ENCODE assay signal across 25 mouse cellular contexts in genomic region chr16:18631141-18631540, GRCm38 (mm10). TPM values are rescaled to one million over a fixed set of nuclear protein-coding genes. Genes with fewer than 3 reads are reported as not detected.
DNase-seq lines count a peak whose midpoint lies in the region.
"Had no signal": no experiment of that assay in that cellular context is flagged by ENCODE, and none has a peak within 500 bp of the region (broad histone marks: within the 10 kb centered on the region; RNA-seq: fewer than 3 reads in every experiment).

No protein-coding gene starts in this region.

- no peaks in the 10 kb centered on the region for H3K36me3 ChIP-seq in embryonic facial prominence, embryonic 10.5 days (replicated peaks)
- H3K36me3 ChIP-seq: embryonic facial prominence, embryonic 12.5 days; embryonic facial prominence, embryonic 15.5 days; forebrain, embryonic 12.5 days; forebrain, embryonic 15.5 days; hindbrain, embryonic 10.5 days; hindbrain, embryonic 13.5 days had no signal

- 63% methylated on average over 7 of the region's 7 CpGs for WGBS in embryonic facial prominence, embryonic 10.5 days

- intact Hi-C loops in heart, postnatal 14 days (cut with DNase I), result no loop called here

- no peak overlapping the region for H3K27ac ChIP-seq in embryonic facial prominence, embryonic 10.5 days (replicated peaks)
- H3K27ac ChIP-seq: embryonic facial prominence, embryonic 12.5 days; embryonic facial prominence, embryonic 15.5 days; forebrain, embryonic 12.5 days; forebrain, embryonic 15.5 days; hindbrain, embryonic 10.5 days had no signal

- peaks cover 68% of the 10 kb centered on the region for H3K27me3 ChIP-seq in embryonic facial prominence, embryonic 10.5 days (replicated peaks; ENCODE audit: low read depth, poor library complexity, severe bottlenecking)
- H3K27me3 ChIP-seq: embryonic facial prominence, embryonic 15.5 days; forebrain, embryonic 15.5 days had no signal

- DNase-seq in adrenal gland, postnatal 14 days, result peak; percentile 3
- no peak for DNase-seq in adrenal gland, postnatal 25 days
- DNase-seq in heart, adult 11 months, result peak; percentile 68
- DNase-seq in heart, postnatal 14 days, result no peak
- DNase-seq in testis, postnatal 10 days (ENCODE audit: low spot score), result peak; percentile 25
- DNase-seq in testis, postnatal 14 days (ENCODE audit: low spot score), result no peak
- peak; percentile 7 for DNase-seq in embryonic facial prominence, embryonic 10.5 days (ENCODE audit: low spot score)
- no peak for DNase-seq in layer of hippocampus, postnatal 25 days (ENCODE audit: extremely low spot score in 1 of 2, low spot score in 1 of 2)
- DNase-seq: adrenal gland, adult 8-10 months; cerebellum, adult 11 months; cerebellum, adult 2 months; cerebellum, postnatal 10 days; heart, postnatal 36 days had no signal

- peaks cover 35% of the 10 kb centered on the region for H3K4me1 ChIP-seq in embryonic facial prominence, embryonic 10.5 days

- H3K4me3 ChIP-seq in embryonic facial prominence, embryonic 10.5 days, result no peak overlapping the region
- H3K4me3 ChIP-seq: embryonic facial prominence, embryonic 12.5 days; embryonic facial prominence, embryonic 15.5 days; forebrain, embryonic 15.5 days; hindbrain, embryonic 10.5 days had no signal

- no peaks in the 10 kb centered on the region for H3K9me3 ChIP-seq in embryonic facial prominence, embryonic 10.5 days
- H3K9me3 ChIP-seq: embryonic facial prominence, embryonic 12.5 days; embryonic facial prominence, embryonic 15.5 days; forebrain, embryonic 12.5 days; forebrain, embryonic 15.5 days; hindbrain, embryonic 10.5 days; hindbrain, embryonic 13.5 days had no signal

RNA-seq across cellular contexts. Expression of gene Sept5, which starts 1.4 kb away (rescaled TPM):
- 12.1 and 15.2 TPM in 2 replicates for total RNA-seq in adrenal gland, postnatal 14 days (2021)
- 8.4 and 11.4 TPM in 2 replicates for total RNA-seq in adrenal gland, postnatal 25 days (2021)
- total RNA-seq in heart, postnatal 14 days (2021), result 1 to 10 TPM; 6.7 to 7.6 TPM
- polyA plus RNA-seq in embryonic facial prominence, embryonic 10.5 days (2016; fragmentation: Nextera tagmentation; extraction: Ambion mirVana), result 30.2 and 32.2 TPM in 2 replicates
- total RNA-seq in layer of hippocampus, postnatal 25 days (2021), result 100 to 1,000 TPM; 600 to 645 TPM

RNA-seq across cellular contexts. Expression of gene Gm49601, which starts 4.9 kb away (rescaled TPM):
- total RNA-seq in adrenal gland, postnatal 14 days (2021), result 3.4 and 4.5 TPM in 2 replicates
- 2.8 and 5.5 TPM in 2 replicates for total RNA-seq in adrenal gland, postnatal 25 days (2021)
- 1 to 10 TPM; 2.8 to 4.0 TPM for total RNA-seq in heart, postnatal 14 days (2021)
- polyA plus RNA-seq in embryonic facial prominence, embryonic 10.5 days (2016; fragmentation: Nextera tagmentation; extraction: Ambion mirVana), result 3.2 and 3.6 TPM in 2 replicates
- 100 to 1,000 TPM; 179 to 190 TPM for total RNA-seq in layer of hippocampus, postnatal 25 days (2021)
- polyA plus RNA-seq: activated CD4-positive, CD25-positive, alpha-beta regulatory T cell, adult 4 months had no signal

RNA-seq across cellular contexts. Expression of gene Gp1bb, which starts 8.9 kb away (rescaled TPM):
- 0.41 TPM in 2 replicates for total RNA-seq in adrenal gland, postnatal 14 days (2021)
- not detected in 2 replicates for total RNA-seq in adrenal gland, postnatal 25 days (2021)
- under 1 TPM in 1 of 2 experiments, not detected in 1; 0.29 TPM for total RNA-seq in heart, postnatal 14 days (2021)
- 2.6 and 3.5 TPM in 2 replicates for polyA plus RNA-seq in embryonic facial prominence, embryonic 10.5 days (2016; fragmentation: Nextera tagmentation; extraction: Ambion mirVana)
- 1 to 10 TPM; 1.2 TPM for total RNA-seq in layer of hippocampus, postnatal 25 days (2021)
- total RNA-seq: adrenal gland, adult 8-10 months; ES-E14; gastrocnemius, adult 18-20 months; gastrocnemius, postnatal 10 days; gastrocnemius, postnatal 36 days; granulocyte monocyte progenitor cell, adult 5-6 weeks had no signal
- polyA plus RNA-seq: activated CD4-positive, CD25-positive, alpha-beta regulatory T cell, adult 4 months had no signal

RNA-seq across cellular contexts. Expression of gene Tbx1, which starts 40.7 kb away (rescaled TPM):
- total RNA-seq in adrenal gland, postnatal 14 days (2021), result 2.5 TPM in 1 of 2 replicates, not detected in the other
- total RNA-seq in adrenal gland, postnatal 25 days (2021), result 0.52 TPM in 1 of 2 replicates, not detected in the other
- under 1 TPM; 0.48 to 0.76 TPM for total RNA-seq in heart, postnatal 14 days (2021)
- 8.1 and 9.5 TPM in 2 replicates for polyA plus RNA-seq in embryonic facial prominence, embryonic 10.5 days (2016; fragmentation: Nextera tagmentation; extraction: Ambion mirVana)
- total RNA-seq in layer of hippocampus, postnatal 25 days (2021), result under 1 TPM; 0.77 to 0.91 TPM
- total RNA-seq: adrenal gland, adult 8-10 months; granulocyte monocyte progenitor cell, adult 5-6 weeks had no signal
- polyA plus RNA-seq: activated CD4-positive, CD25-positive, alpha-beta regulatory T cell, adult 4 months had no signal

Comparison
In these comparisons a context has a peak if more than half of its experiments do, and no peak if none do; other contexts are left out.
1. DNase-seq: peak in adrenal gland, postnatal 14 days (single experiment), heart, adult 11 months (single experiment), testis, postnatal 10 days (single experiment) and embryonic facial prominence, embryonic 10.5 days (single experiment); none in adrenal gland, postnatal 25 days (single experiment), heart, postnatal 14 days (0 of 2), testis, postnatal 14 days (single experiment) and layer of hippocampus, postnatal 25 days (0 of 2).
2. RNA of gene Sept5, which starts 1.4 kb away (total RNA-seq): 600 to 645 TPM in layer of hippocampus, postnatal 25 days; 12.1 to 15.2 TPM in adrenal gland, postnatal 14 days, 8.4 to 11.4 TPM in adrenal gland, postnatal 25 days and 6.7 to 7.6 TPM in heart, postnatal 14 days; every median in the first group is over 10 times any median in the second.
3. RNA of gene Gm49601, which starts 4.9 kb away (total RNA-seq): 179 to 190 TPM in layer of hippocampus, postnatal 25 days; 2.8 to 5.5 TPM in adrenal gland, postnatal 25 days, 3.4 to 4.5 TPM in adrenal gland, postnatal 14 days and 2.8 to 4.0 TPM in heart, postnatal 14 days; every median in the first group is over 10 times any median in the second.